Mouse (Mus musculus) liver, adult 10 weeks (tissue): ENCODE results near the gene Usp25. TPM values are rescaled to one million over a fixed set of nuclear protein-coding genes. Genes with fewer than 3 reads are reported as not detected.

Source experiments
- polyA plus RNA-seq: library from polyadenylated mRNA; stranded (reverse); fragments of 350-450 nt; fragmentation: Illumina TruSeq; extraction: RNeasy Lipid Tissue Mini Kit (QIAGEN cat#74804); gene quantifications from one replicate; pipeline ENCODE4 v1.2.3, GENCODE M21; 2014; ENCODE audit warnings: low read depth, low replicate concordance

Gene Usp25
- 26.1 TPM for polyA plus RNA-seq

GRCm38 (mm10) chr16:77013427-77014320, at the start of gene Usp25:
TSS of gene Usp25 (plus strand) at chr16:77013706.

